ENCODE assay signal across 14 mouse cellular contexts in genomic region chr13:54829450-54829849, GRCm38 (mm10). TPM values are rescaled to one million over a fixed set of nuclear protein-coding genes. Genes with fewer than 3 reads are reported as not detected.
DNase-seq lines count a peak whose midpoint lies in the region; ATAC-seq and TF ChIP-seq lines count a peak whose summit lies in the region.
"Had no signal": no experiment of that assay in that cellular context is flagged by ENCODE, and none has a peak within 500 bp of the region (broad histone marks: within the 10 kb centered on the region; RNA-seq: fewer than 3 reads in every experiment).

No protein-coding gene starts in this region.

- H3K4me2 ChIP-seq in intestine, postnatal 0 days (replicated peaks; ENCODE audit: low read depth) = peak overlapping the region; percentile 10; the same call in 1 of the 2 replicates
- no peak overlapping the region for H3K4me2 ChIP-seq in intestine, embryonic 15.5 days (replicated peaks)
- peak overlapping the region; percentile 38 for H3K4me2 ChIP-seq in forebrain, embryonic 12.5 days
- peak overlapping the region; percentile 25; the same call in 1 of the 2 replicates for H3K4me2 ChIP-seq in kidney, embryonic 16.5 days (replicated peaks; ENCODE audit: low read depth, low read length)
- H3K4me2 ChIP-seq in neural tube, embryonic 15.5 days = peak overlapping the region; percentile 28

- no peak for ATAC-seq in intestine, postnatal 0 days
- ATAC-seq in intestine, embryonic 15.5 days = no peak
- ATAC-seq in forebrain, embryonic 12.5 days (ENCODE audit: low FRiP score) = no peak
- no peak for ATAC-seq in kidney, embryonic 16.5 days (ENCODE audit: low FRiP score, low TSS enrichment)
- ATAC-seq in neural tube, embryonic 15.5 days (ENCODE audit: low FRiP score) = no peak
- no peak for ATAC-seq in erythroblast, adult 5-6 weeks (replicated peaks; ENCODE audit: low FRiP score, poor library complexity, severe bottlenecking)
- no peak for ATAC-seq in monocyte, adult 5-6 weeks (replicated peaks; ENCODE audit: insufficient number of reproducible peaks, low FRiP score, low TSS enrichment, poor library complexity, severe bottlenecking)
- ATAC-seq: CD4-positive, CD25-positive, alpha-beta regulatory T cell, adult 4 months had no signal

- no peak for TF ChIP-seq CTCF in intestine, postnatal 0 days (IDR thresholded peaks at IDR 0.05; ENCODE audit: low read depth)

- no peak overlapping the region for H3K27ac ChIP-seq in intestine, postnatal 0 days (ENCODE audit: low read depth, low read length)
- no peak overlapping the region for H3K27ac ChIP-seq in intestine, embryonic 15.5 days
- no peak overlapping the region for H3K27ac ChIP-seq in forebrain, embryonic 12.5 days
- H3K27ac ChIP-seq in kidney, embryonic 16.5 days (ENCODE audit: low read length) = no peak overlapping the region
- no peak overlapping the region for H3K27ac ChIP-seq in neural tube, embryonic 15.5 days (replicated peaks)
- H3K27ac ChIP-seq: macrophage had no signal

- H3K9ac ChIP-seq in intestine, postnatal 0 days (ENCODE audit: low read depth, low read length) = no peak overlapping the region
- no peak overlapping the region for H3K9ac ChIP-seq in intestine, embryonic 15.5 days
- no peak overlapping the region for H3K9ac ChIP-seq in forebrain, embryonic 12.5 days
- H3K9ac ChIP-seq in kidney, embryonic 16.5 days (replicated peaks; ENCODE audit: low read length) = no peak overlapping the region
- H3K9ac ChIP-seq in neural tube, embryonic 15.5 days (replicated peaks) = no peak overlapping the region

- H3K4me1 ChIP-seq in intestine, postnatal 0 days (replicated peaks; ENCODE audit: control insufficient read depth, insufficient read depth, low read length) = no peaks in the 10 kb centered on the region
- H3K4me1 ChIP-seq in intestine, embryonic 15.5 days (replicated peaks) = peaks cover 7% of the 10 kb centered on the region; the same call in 1 of the 2 replicates
- peaks cover 13% of the 10 kb centered on the region for H3K4me1 ChIP-seq in forebrain, embryonic 12.5 days
- H3K4me1 ChIP-seq in kidney, embryonic 16.5 days (ENCODE audit: insufficient read depth, low read length) = peaks cover 11% of the 10 kb centered on the region; the same call in 1 of the 2 replicates
- peaks cover 8% of the 10 kb centered on the region for H3K4me1 ChIP-seq in neural tube, embryonic 15.5 days

- H3K4me3 ChIP-seq in intestine, postnatal 0 days (ENCODE audit: low read depth, low read length) = no peak overlapping the region
- H3K4me3 ChIP-seq in intestine, embryonic 15.5 days (replicated peaks) = no peak overlapping the region
- H3K4me3 ChIP-seq in forebrain, embryonic 12.5 days (replicated peaks) = no peak overlapping the region
- H3K4me3 ChIP-seq in kidney, embryonic 16.5 days (ENCODE audit: low read length) = no peak overlapping the region
- no peak overlapping the region for H3K4me3 ChIP-seq in neural tube, embryonic 15.5 days (replicated peaks)

- H3K36me3 ChIP-seq in intestine, postnatal 0 days (ENCODE audit: control insufficient read depth, insufficient read depth) = no peaks in the 10 kb centered on the region
- no peaks in the 10 kb centered on the region for H3K36me3 ChIP-seq in intestine, embryonic 15.5 days
- H3K36me3 ChIP-seq in forebrain, embryonic 12.5 days (replicated peaks) = no peaks in the 10 kb centered on the region
- no peaks in the 10 kb centered on the region for H3K36me3 ChIP-seq in kidney, embryonic 16.5 days (ENCODE audit: insufficient read depth, low read length)
- no peaks in the 10 kb centered on the region for H3K36me3 ChIP-seq in neural tube, embryonic 15.5 days

- no peak for DNase-seq in spleen, postnatal 4 days (ENCODE audit: low spot score in 2 of 2)
- DNase-seq: cerebellum, adult 2 months had no signal

- no peaks in the 10 kb centered on the region for H3K9me3 ChIP-seq in intestine, postnatal 0 days (ENCODE audit: control insufficient read depth)
- no peaks in the 10 kb centered on the region for H3K9me3 ChIP-seq in intestine, embryonic 15.5 days
- H3K9me3 ChIP-seq in forebrain, embryonic 12.5 days = no peaks in the 10 kb centered on the region
- no peaks in the 10 kb centered on the region for H3K9me3 ChIP-seq in kidney, embryonic 16.5 days (ENCODE audit: low read length)
- no peaks in the 10 kb centered on the region for H3K9me3 ChIP-seq in neural tube, embryonic 15.5 days (replicated peaks)

- H3K27me3 ChIP-seq in intestine, postnatal 0 days (replicated peaks; ENCODE audit: control insufficient read depth, insufficient read depth, low read length) = no peaks in the 10 kb centered on the region
- no peaks in the 10 kb centered on the region for H3K27me3 ChIP-seq in intestine, embryonic 15.5 days (replicated peaks)
- 0 out of 2 replicates have a peak, but pooled peaks cover 3% of the 10 kb centered on the region for H3K27me3 ChIP-seq in forebrain, embryonic 12.5 days
- H3K27me3 ChIP-seq in kidney, embryonic 16.5 days (ENCODE audit: insufficient read depth, low read length) = no peaks in the 10 kb centered on the region
- H3K27me3 ChIP-seq in neural tube, embryonic 15.5 days (replicated peaks) = no peaks in the 10 kb centered on the region

- WGBS in intestine, postnatal 0 days = 4% methylated on average over 13 of the region's 13 CpGs
- 6% methylated on average over 13 of the region's 13 CpGs for WGBS in intestine, embryonic 15.5 days
- whole genome bisulfite sequencing in forebrain, embryonic 12.5 days = 2% methylated on average over 13 of the region's 13 CpGs
- WGBS in kidney, embryonic 16.5 days = 5% methylated on average over 13 of the region's 13 CpGs
- WGBS in neural tube, embryonic 15.5 days = 6% methylated on average over 13 of the region's 13 CpGs

RNA-seq across cellular contexts. Expression of gene Tspan17, which starts 40.3 kb away (rescaled TPM):
- polyA plus RNA-seq in intestine, postnatal 0 days (2015; fragmentation: Nextera tagmentation; extraction: Ambion mirVana) = 14.8 and 15.2 TPM in 2 replicates
- 13.9 TPM in 2 replicates for polyA plus RNA-seq in intestine, embryonic 15.5 days (2015; fragmentation: Nextera tagmentation; extraction: Ambion mirVana)
- polyA plus RNA-seq in forebrain, embryonic 12.5 days (2016; fragmentation: Nextera tagmentation; extraction: Ambion mirVana) = 12.8 and 14.2 TPM in 2 replicates
- 12.6 and 14.3 TPM in 2 replicates for polyA plus RNA-seq in kidney, embryonic 16.5 days (2015; fragmentation: Nextera tagmentation; extraction: Ambion mirVana)
- 112 and 137 TPM in 2 replicates for polyA plus RNA-seq in neural tube, embryonic 15.5 days (2015; fragmentation: Nextera tagmentation; extraction: Ambion mirVana)
- total RNA-seq in erythroblast, adult 5-6 weeks (2015; ENCODE audit: low replicate concordance) = 2.5 TPM in 1 of 2 replicates, not detected in the other
- 1.0 TPM in 1 of 2 replicates, not detected in the other for total RNA-seq in erythroblast, adult 5-6 weeks (2017; ENCODE audit: low replicate concordance)
- total RNA-seq in monocyte, adult 5-6 weeks (2017) = 6.9 to 18.5 TPM (median 8.1 TPM) in 3 replicates
- total RNA-seq: hematopoietic stem cell, adult 5-6 weeks had no signal

RNA-seq across cellular contexts. Expression of gene Eif4e1b, which starts 45.7 kb away (rescaled TPM):
- polyA plus RNA-seq in intestine, postnatal 0 days (2015; fragmentation: Nextera tagmentation; extraction: Ambion mirVana) = not detected in 2 replicates
- not detected in 2 replicates for polyA plus RNA-seq in intestine, embryonic 15.5 days (2015; fragmentation: Nextera tagmentation; extraction: Ambion mirVana)
- not detected in 2 replicates for polyA plus RNA-seq in forebrain, embryonic 12.5 days (2016; fragmentation: Nextera tagmentation; extraction: Ambion mirVana)
- not detected in 2 replicates for polyA plus RNA-seq in kidney, embryonic 16.5 days (2015; fragmentation: Nextera tagmentation; extraction: Ambion mirVana)
- not detected in 2 replicates for polyA plus RNA-seq in neural tube, embryonic 15.5 days (2015; fragmentation: Nextera tagmentation; extraction: Ambion mirVana)
- not detected in 2 replicates for total RNA-seq in erythroblast, adult 5-6 weeks (2015; ENCODE audit: low replicate concordance)
- total RNA-seq in erythroblast, adult 5-6 weeks (2017; ENCODE audit: low replicate concordance) = not detected in 2 replicates
- total RNA-seq in monocyte, adult 5-6 weeks (2017) = not detected in 3 replicates
- total RNA-seq: hematopoietic stem cell, adult 5-6 weeks; left cerebral cortex, postnatal 14 days had no signal
- polyA plus RNA-seq: CD4-positive, CD25-positive, alpha-beta regulatory T cell, adult 4 months; cerebellum, adult 2 months; frontal cortex, adult 2 months; macrophage had no signal
